Mouse (Mus musculus) heart, adult 2 months (tissue): ENCODE results near the gene Pced1a.

Experiments used
- CTCF ChIP-seq: fragments of 200-600 bp; IDR thresholded peaks from 2 replicates; pipeline ENCODE4 v1.8.1; 2022; ENCODE audit warnings: antibody characterized with exemption, mild to moderate bottlenecking, moderate library complexity
- EP300 ChIP-seq: fragments of 200-500 bp; IDR thresholded peaks from 2 replicates; pipeline ENCODE4 v1.6.1; 2011; ENCODE audit warnings: low read depth, low read length, control low read depth; ENCODE audit not compliant: insufficient read depth
- POLR2A ChIP-seq: fragments of 200-500 bp; IDR thresholded peaks from 2 replicates; pipeline ENCODE4 v1.6.1; 2011; ENCODE audit warnings: mild to moderate bottlenecking, low read depth, low read length, control low read depth; ENCODE audit not compliant: insufficient read depth

GRCm38 (mm10) chr2:130469935-130470334, 45.4 kb upstream of the Pced1a start:
- TF ChIP-seq POLR2A (no peak), EP300 (no peak), CTCF (no peak)
